22 mouse cellular contexts compared by ENCODE assay signal in genomic region chr14:92316773-92317172, GRCm38 (mm10).
A peak's percentile ranks its signal among the peaks of the same experiment; 100 is the strongest.
DNase-seq lines count a peak whose midpoint lies in the region; ATAC-seq lines count a peak whose summit lies in the region.
"Had no signal": no experiment of that assay in that cellular context is flagged by ENCODE, and none has a peak within 500 bp of the region (broad histone marks: within the 10 kb centered on the region; RNA-seq: fewer than 3 reads in every experiment).

No protein-coding gene starts in this region.

- no peak overlapping the region for H3K27ac ChIP-seq in forebrain, embryonic 16.5 days (ENCODE audit: low read length)
- no peak overlapping the region for H3K27ac ChIP-seq in forebrain, embryonic 11.5 days (ENCODE audit: low read depth, low read length)
- H3K27ac ChIP-seq: embryonic facial prominence, embryonic 15.5 days; heart, adult 2 months; hindbrain, embryonic 12.5 days; liver, embryonic 13.5 days; lung, embryonic 15.5 days; macrophage; midbrain, embryonic 12.5 days; neural tube, embryonic 13.5 days had no signal

- peak; percentile 57; the same call in 1 of the 2 replicates for ATAC-seq in forebrain, embryonic 16.5 days
- no peak for ATAC-seq in forebrain, embryonic 11.5 days (replicated peaks; ENCODE audit: low FRiP score)
- ATAC-seq in megakaryocyte progenitor cell, adult 5-6 weeks (replicated peaks; ENCODE audit: poor library complexity), result no peak
- ATAC-seq: inflammation-experienced regulatory T-cells, adult 6 months had no signal

- H3K4me2 ChIP-seq in forebrain, embryonic 16.5 days (ENCODE audit: low read length), result no peak overlapping the region
- H3K4me2 ChIP-seq in forebrain, embryonic 11.5 days (ENCODE audit: low read depth, low read length, severe bottlenecking), result no peak overlapping the region
- H3K4me2 ChIP-seq: embryonic facial prominence, embryonic 15.5 days; hindbrain, embryonic 12.5 days; liver, embryonic 13.5 days; lung, embryonic 15.5 days; midbrain, embryonic 12.5 days; neural tube, embryonic 13.5 days had no signal

- H3K36me3 ChIP-seq in forebrain, embryonic 16.5 days (ENCODE audit: control insufficient read depth, insufficient read depth), result no peaks in the 10 kb centered on the region
- no peaks in the 10 kb centered on the region for H3K36me3 ChIP-seq in forebrain, embryonic 11.5 days (ENCODE audit: control insufficient read depth, insufficient read depth, low read length)
- H3K36me3 ChIP-seq: embryonic facial prominence, embryonic 15.5 days; hindbrain, embryonic 12.5 days; liver, embryonic 13.5 days; lung, embryonic 15.5 days; midbrain, embryonic 12.5 days; neural tube, embryonic 13.5 days had no signal

- H3K27me3 ChIP-seq in forebrain, embryonic 16.5 days (replicated peaks; ENCODE audit: control insufficient read depth, insufficient read depth, low read length), result no peaks in the 10 kb centered on the region
- no peaks in the 10 kb centered on the region for H3K27me3 ChIP-seq in forebrain, embryonic 11.5 days (ENCODE audit: control insufficient read depth, insufficient read depth, low read length)
- H3K27me3 ChIP-seq: embryonic facial prominence, embryonic 15.5 days; hindbrain, embryonic 12.5 days; liver, embryonic 13.5 days; lung, embryonic 15.5 days; midbrain, embryonic 12.5 days; neural tube, embryonic 13.5 days had no signal

- no peaks in the 10 kb centered on the region for H3K4me1 ChIP-seq in forebrain, embryonic 16.5 days (replicated peaks; ENCODE audit: control insufficient read depth, insufficient read depth, low read length)
- no peaks in the 10 kb centered on the region for H3K4me1 ChIP-seq in forebrain, embryonic 11.5 days (replicated peaks; ENCODE audit: control insufficient read depth, insufficient read depth, low read length)
- H3K4me1 ChIP-seq: embryonic facial prominence, embryonic 15.5 days; hindbrain, embryonic 12.5 days; liver, embryonic 13.5 days; lung, embryonic 15.5 days; midbrain, embryonic 12.5 days; neural tube, embryonic 13.5 days had no signal

- H3K4me3 ChIP-seq in forebrain, embryonic 16.5 days (replicated peaks; ENCODE audit: low read length), result no peak overlapping the region
- H3K4me3 ChIP-seq in forebrain, embryonic 11.5 days (ENCODE audit: low read depth, low read length), result no peak overlapping the region
- H3K4me3 ChIP-seq: embryonic facial prominence, embryonic 15.5 days; heart, adult 2 months; hindbrain, embryonic 12.5 days; liver, embryonic 13.5 days; lung, embryonic 15.5 days; midbrain, embryonic 12.5 days; neural tube, embryonic 13.5 days had no signal

- H3K9me3 ChIP-seq in forebrain, embryonic 16.5 days (ENCODE audit: control insufficient read depth, low read length), result no peaks in the 10 kb centered on the region
- no peaks in the 10 kb centered on the region for H3K9me3 ChIP-seq in forebrain, embryonic 11.5 days (ENCODE audit: control insufficient read depth, low read length)
- H3K9me3 ChIP-seq: embryonic facial prominence, embryonic 15.5 days; hindbrain, embryonic 12.5 days; liver, embryonic 13.5 days; lung, embryonic 15.5 days; midbrain, embryonic 12.5 days; neural tube, embryonic 13.5 days had no signal

- intact Hi-C loops in left cerebral cortex, postnatal 36 days (cut with DNase I), result no loop called here

- DNase-seq in forebrain, embryonic 11.5 days (ENCODE audit: low spot score), result no peak
- peak; percentile 18 to 24 for DNase-seq in left cerebral cortex, adult 9 months (ENCODE audit: low spot score in 2 of 2)
- no peak for DNase-seq in left cerebral cortex, postnatal 36 days (ENCODE audit: low spot score in 2 of 2)
- peak; percentile 64 for DNase-seq in fibroblast of lung, adult 2 months (ENCODE audit: low read depth)
- DNase-seq in telencephalon, adult 2 months (ENCODE audit: low read depth, low spot score), result peak; percentile 68
- no peak for DNase-seq in gastrocnemius, postnatal 10 days
- DNase-seq: adrenal gland, postnatal 25 days; embryo, embryonic 11 days; heart, adult 2 months; kidney, adult 8-10 months; kidney, postnatal 36 days; liver, embryonic 13.5 days; thymus, postnatal 4 days had no signal

- no peak overlapping the region for H3K9ac ChIP-seq in forebrain, embryonic 16.5 days (replicated peaks; ENCODE audit: low read depth, low read length)
- H3K9ac ChIP-seq in forebrain, embryonic 11.5 days (ENCODE audit: low read length), result no peak overlapping the region
- H3K9ac ChIP-seq: embryonic facial prominence, embryonic 15.5 days; hindbrain, embryonic 12.5 days; liver, embryonic 13.5 days; lung, embryonic 15.5 days; midbrain, embryonic 12.5 days; neural tube, embryonic 13.5 days had no signal

Comparison
In these comparisons a context has a peak if more than half of its experiments do, and no peak if none do; other contexts are left out.
1. DNase-seq: peak in left cerebral cortex, adult 9 months (2 of 2), fibroblast of lung, adult 2 months (single experiment) and telencephalon, adult 2 months (single experiment); none in forebrain, embryonic 11.5 days (single experiment), left cerebral cortex, postnatal 36 days (0 of 2) and gastrocnemius, postnatal 10 days (single experiment).